Mouse (Mus musculus): ENCODE results near the gene Pip5k1c.

Pip5k1c gene

GRCm38 (mm10) chr10:81325781-81326180 is 33.0 kb downstream of the Pip5k1c start:
- no peak for DNase-seq

GRCm38 (mm10) chr10:81326858-81327257 is 34.1 kb downstream of the Pip5k1c start:
- DNase-seq: no peak

GRCm38 (mm10) chr10:81327959-81328358 is 35.2 kb downstream of the Pip5k1c start:
- DNase-seq: no peak

GRCm38 (mm10) chr10:81328386-81328785 is 35.6 kb downstream of the Pip5k1c start, which contains the start of gene Tbxa2r:
TSS of gene Tbxa2r (plus strand) at chr10:81328731.
- no peak for DNase-seq

GRCm38 (mm10) chr10:81329194-81329975 is 36.6 kb downstream of the Pip5k1c start:
- DNase-seq: no peak

- no peak for DNase-seq
These were observed 37.2 kb downstream of the Pip5k1c start for GRCm38 (mm10) chr10:81330007-81330406.

GRCm38 (mm10) chr10:81332277-81332676 is 39.5 kb downstream of the Pip5k1c start:
- no peak for DNase-seq

- no peak for DNase-seq
These were observed 41.6 kb downstream of the Pip5k1c start for GRCm38 (mm10) chr10:81334324-81334723.

- no peak for DNase-seq
These were observed 42.9 kb downstream of the Pip5k1c start for GRCm38 (mm10) chr10:81335393-81336340.

- DNase-seq: no peak
These were observed 43.8 kb downstream of the Pip5k1c start for GRCm38 (mm10) chr10:81336558-81336957.

- no peak for DNase-seq
These were observed 48.0 kb downstream of the Pip5k1c start for GRCm38 (mm10) chr10:81340551-81341332.

GRCm38 (mm10) chr10:81341333-81341949 is 48.7 kb downstream of the Pip5k1c start:
- DNase-seq: peak in 1 of 2 experiments; percentile 73

- DNase-seq: no peak
These were observed 50.1 kb downstream of the Pip5k1c start, which contains the start of gene Gipc3 for GRCm38 (mm10) chr10:81342686-81343505. TSS of gene Gipc3 (minus strand) at chr10:81343266.

GRCm38 (mm10) chr10:81344421-81345161 is 51.8 kb downstream of the Pip5k1c start:
- no peak for DNase-seq

GRCm38 (mm10) chr10:81345162-81345534 is 52.4 kb downstream of the Pip5k1c start:
- no peak for DNase-seq

GRCm38 (mm10) chr10:81346453-81347067 is 53.8 kb downstream of the Pip5k1c start:
- DNase-seq: peak; percentile 83 to 84

- peak; percentile 71 to 79 for DNase-seq
These were observed 56.4 kb downstream of the Pip5k1c start for GRCm38 (mm10) chr10:81349146-81349545.

- no peak for DNase-seq
These were observed 57.2 kb downstream of the Pip5k1c start for GRCm38 (mm10) chr10:81349961-81350350.

GRCm38 (mm10) chr10:81350351-81351063 is 57.7 kb downstream of the Pip5k1c start, which contains the start of gene Hmg20b:
TSS of gene Hmg20b (minus strand) at chr10:81350480.
- peak; percentile 99 for DNase-seq

Data from kidney, adult 8-10 months (tissue).